Mouse (Mus musculus): ENCODE data around the gene Sln.

The Sln gene

GRCm38 (mm10) chr9:53849864-53850263 is at the start of gene Sln:
Gene Sln (plus strand): TSS chr9:53850164.
- no peak for DNase-seq

GRCm38 (mm10) chr9:53802921-53803320 is 47.0 kb upstream of the Sln start:
- DNase-seq, result no peak

GRCm38 (mm10) chr9:53806496-53807086 is 43.4 kb upstream of the Sln start:
- peak; percentile 41 to 61 for DNase-seq

GRCm38 (mm10) chr9:53813418-53813817 is 36.5 kb upstream of the Sln start:
- no peak for DNase-seq

- DNase-seq, result peak; percentile 31 to 51
Measured at GRCm38 (mm10) chr9:53818760-53819159, 31.2 kb upstream of the Sln start.

GRCm38 (mm10) chr9:53825318-53825717 is 24.6 kb upstream of the Sln start:
- DNase-seq, result no peak

GRCm38 (mm10) chr9:53829081-53829865 is 20.7 kb upstream of the Sln start:
- no peak for DNase-seq

GRCm38 (mm10) chr9:53829866-53830209 is 20.1 kb upstream of the Sln start:
- no peak for DNase-seq

- no peak for DNase-seq
Measured at GRCm38 (mm10) chr9:53835039-53835438, 14.9 kb upstream of the Sln start.

- DNase-seq, result no peak
Measured at GRCm38 (mm10) chr9:53835976-53836375, 14.0 kb upstream of the Sln start.

- DNase-seq, result no peak
Measured at GRCm38 (mm10) chr9:53838816-53839215, 11.1 kb upstream of the Sln start.

- no peak for DNase-seq
Measured at GRCm38 (mm10) chr9:53848548-53848947, 1.4 kb upstream of the Sln start.

- no peak for DNase-seq
Measured at GRCm38 (mm10) chr9:53852158-53852557, 2.2 kb downstream of the Sln start.

- no peak for DNase-seq
Measured at GRCm38 (mm10) chr9:53853672-53854071, 3.7 kb downstream of the Sln start.

- no peak for DNase-seq
Measured at GRCm38 (mm10) chr9:53854525-53854924, 4.6 kb downstream of the Sln start.

GRCm38 (mm10) chr9:53857864-53858263 is 7.9 kb downstream of the Sln start:
- DNase-seq, result no peak

GRCm38 (mm10) chr9:53873239-53873638 is 23.3 kb downstream of the Sln start:
- DNase-seq, result no peak

- no peak for DNase-seq
Measured at GRCm38 (mm10) chr9:53877423-53877822, 27.5 kb downstream of the Sln start.

GRCm38 (mm10) chr9:53883588-53884280 is 33.8 kb downstream of the Sln start:
- DNase-seq, result no peak

GRCm38 (mm10) chr9:53890075-53890474 is 40.1 kb downstream of the Sln start:
- no peak for DNase-seq

- no peak for DNase-seq
Measured at GRCm38 (mm10) chr9:53895827-53896226, 45.9 kb downstream of the Sln start.

GRCm38 (mm10) chr9:53899836-53900235 is 49.9 kb downstream of the Sln start:
- DNase-seq, result no peak

GRCm38 (mm10) chr9:53903215-53903842 is 53.4 kb downstream of the Sln start:
- no peak for DNase-seq

All from thymus, adult 18-20 months (tissue).